Mouse (Mus musculus) fat pad, adult 2 months (tissue): ENCODE data around the gene Zmat5.

ENCODE experiments used
- DNase-seq: peaks from one replicate; pipeline ENCODE4 v3.0.0-alpha.2; 2011; ENCODE audit warnings: low read depth, low spot score; ENCODE audit errors: extremely low read depth

Gene Zmat5

DNA sequence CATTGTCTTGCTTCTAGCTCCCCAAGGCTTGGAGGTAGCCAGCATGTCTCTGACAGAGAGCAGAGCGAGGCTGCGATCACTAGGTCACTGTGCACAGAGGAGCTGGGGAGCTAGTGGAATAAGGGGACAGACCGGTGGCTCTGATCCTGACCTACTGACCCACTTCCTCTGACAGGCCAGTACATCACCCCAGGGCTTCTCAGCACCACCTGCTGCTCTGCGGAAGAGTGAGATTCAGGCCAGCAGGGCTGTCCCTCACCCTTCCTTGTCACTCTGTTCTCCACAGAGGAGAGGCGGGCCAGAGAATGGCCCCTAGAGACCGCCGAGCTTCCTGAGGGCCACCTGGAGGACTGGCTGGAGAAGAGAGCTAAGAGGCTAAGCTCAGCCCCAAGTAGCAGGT, 27.3 kb downstream of the Zmat5 start:
- no peak for DNase-seq

DNA sequence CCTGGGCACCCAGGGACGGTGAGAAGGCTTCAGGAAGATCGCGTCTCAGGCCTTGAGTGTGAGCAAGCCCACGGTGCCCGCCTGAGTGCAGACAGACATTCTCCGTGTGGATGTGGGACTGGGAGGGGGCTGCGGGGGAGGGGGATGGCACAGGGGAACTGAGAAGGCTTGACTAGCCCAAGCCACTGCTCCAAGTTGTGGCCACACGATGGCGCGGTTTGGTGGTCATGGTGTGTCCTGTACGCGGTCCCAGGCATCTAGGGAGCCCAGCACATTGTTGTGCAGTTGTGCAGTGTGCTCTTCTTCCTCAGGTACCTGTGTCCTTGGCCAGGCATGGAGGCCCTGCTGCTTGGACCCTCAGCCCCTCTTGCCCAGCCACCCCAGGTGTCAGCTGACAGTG, 29.7 kb downstream of the Zmat5 start:
- DNase-seq, result no peak

DNA sequence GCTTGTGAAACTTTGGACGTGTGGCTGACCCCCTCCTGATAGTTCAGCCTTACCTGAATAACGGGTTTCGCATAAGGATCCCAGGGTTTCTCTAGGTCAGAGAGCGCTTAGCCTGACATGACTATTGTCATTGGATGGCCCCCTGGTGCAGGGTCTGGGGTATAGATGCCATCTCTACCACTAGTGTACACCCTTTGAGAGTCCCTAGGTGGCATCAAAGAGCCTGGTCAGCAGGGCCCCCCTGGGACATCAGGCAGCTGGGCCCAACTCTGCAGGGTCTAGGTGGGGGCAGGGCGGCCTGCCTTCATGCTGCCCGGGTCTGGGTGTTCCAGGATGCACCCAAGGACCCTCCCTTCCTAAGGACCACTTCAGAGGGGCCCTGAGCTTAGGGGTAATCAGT, 31.9 kb downstream of the Zmat5 start:
- no peak for DNase-seq

DNA sequence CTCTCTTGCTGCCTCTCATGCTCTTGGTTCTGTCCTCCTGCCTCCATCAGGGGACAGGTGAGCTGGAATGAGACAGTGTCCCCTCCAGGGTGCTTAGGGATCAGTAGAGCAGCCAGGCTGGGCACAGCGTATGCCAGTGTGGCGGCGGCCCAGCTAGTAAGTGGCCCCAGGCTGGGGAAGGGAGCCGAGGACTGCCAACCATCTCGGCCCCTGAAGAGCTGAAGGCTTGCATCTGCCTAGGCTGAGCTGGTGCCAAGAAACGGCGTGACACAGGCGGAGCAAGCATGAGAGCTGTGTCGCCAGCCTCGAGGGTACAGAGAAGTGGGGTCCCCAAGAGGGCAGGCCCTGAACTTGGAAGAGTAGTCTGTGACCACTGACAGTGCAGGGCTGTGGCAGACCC, 33.2 kb downstream of the Zmat5 start:
- peak; percentile 14 for DNase-seq

DNA sequence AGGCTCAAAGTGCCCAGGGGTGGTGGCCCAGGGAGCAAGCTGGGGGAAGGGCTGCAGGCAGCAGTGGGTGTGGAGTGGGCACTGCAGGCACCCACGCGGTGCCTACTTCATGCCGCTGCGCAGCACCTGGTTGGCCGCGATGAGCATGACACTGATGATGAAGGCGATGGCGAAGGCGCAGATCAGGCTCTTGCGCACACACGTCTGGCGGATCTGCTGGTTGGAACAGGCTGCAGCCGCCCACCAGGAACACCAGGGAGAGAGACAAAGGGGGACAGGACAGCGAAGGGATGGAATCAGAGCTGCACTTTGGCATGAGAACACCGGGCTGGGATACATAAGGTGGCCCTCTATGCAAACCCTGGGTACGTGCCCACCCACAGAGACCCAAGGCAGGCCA, 34.2 kb downstream of the Zmat5 start:
- no peak for DNase-seq

DNA sequence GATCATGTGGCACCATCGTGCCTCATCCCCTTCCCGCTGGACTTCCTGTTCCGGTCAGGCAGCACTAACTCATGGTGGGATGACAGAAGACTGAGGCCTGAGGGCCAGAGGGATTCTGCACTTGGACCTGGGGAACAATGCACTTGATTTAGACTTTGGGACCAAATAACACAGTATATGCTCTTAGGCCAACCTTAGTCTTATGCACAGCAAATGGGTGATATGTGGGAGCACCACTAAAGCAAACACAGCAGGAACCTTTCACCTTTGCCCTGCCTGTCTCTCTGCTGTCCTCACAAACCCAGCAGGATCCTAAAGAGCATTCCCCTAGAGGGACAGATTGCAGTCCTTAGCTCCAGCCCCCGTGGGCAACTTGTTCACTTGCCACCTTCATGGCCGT, 36.3 kb downstream of the Zmat5 start:
- DNase-seq, result no peak

DNA sequence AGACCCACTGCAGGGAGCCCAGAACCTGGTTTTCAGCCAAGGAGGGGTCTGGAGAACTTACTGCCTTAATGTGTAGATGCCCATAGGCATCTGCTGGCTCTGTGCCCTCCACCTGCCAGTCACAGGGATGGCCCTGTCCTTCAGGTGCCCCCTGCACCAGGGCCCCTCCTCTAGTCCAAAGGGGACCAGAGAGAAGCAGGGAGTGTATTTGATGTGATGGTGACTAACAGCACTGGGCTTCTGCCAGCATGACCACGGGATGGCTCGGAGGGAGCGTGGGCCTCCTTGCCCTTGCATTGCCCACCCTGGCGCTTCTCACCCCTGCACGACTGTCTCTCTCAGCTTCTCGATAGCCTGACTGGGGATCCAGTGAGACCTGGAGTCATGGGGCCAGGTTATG, 40.2 kb downstream of the Zmat5 start:
- DNase-seq, result no peak

DNA sequence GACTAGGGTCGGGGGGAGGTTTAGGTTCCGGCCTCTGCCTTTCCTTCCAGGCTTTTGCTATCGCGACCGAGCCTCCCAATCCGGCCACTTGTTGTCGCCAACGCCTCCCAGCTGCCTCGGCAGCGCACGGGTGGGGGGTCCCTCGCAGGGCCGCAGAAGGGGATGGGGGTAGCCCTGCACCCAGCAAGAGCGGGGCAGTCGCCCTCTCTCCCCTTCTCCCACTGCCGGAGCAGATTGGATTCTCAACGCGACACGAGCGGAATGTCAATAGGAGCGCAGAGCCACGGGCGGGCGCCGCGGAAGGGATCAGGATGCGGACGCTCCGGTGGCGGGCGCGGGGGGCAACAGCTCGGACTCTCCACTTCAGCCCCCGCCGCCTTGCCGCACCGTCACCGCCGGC, 41.5 kb downstream of the Zmat5 start:
- no peak for DNase-seq

DNA sequence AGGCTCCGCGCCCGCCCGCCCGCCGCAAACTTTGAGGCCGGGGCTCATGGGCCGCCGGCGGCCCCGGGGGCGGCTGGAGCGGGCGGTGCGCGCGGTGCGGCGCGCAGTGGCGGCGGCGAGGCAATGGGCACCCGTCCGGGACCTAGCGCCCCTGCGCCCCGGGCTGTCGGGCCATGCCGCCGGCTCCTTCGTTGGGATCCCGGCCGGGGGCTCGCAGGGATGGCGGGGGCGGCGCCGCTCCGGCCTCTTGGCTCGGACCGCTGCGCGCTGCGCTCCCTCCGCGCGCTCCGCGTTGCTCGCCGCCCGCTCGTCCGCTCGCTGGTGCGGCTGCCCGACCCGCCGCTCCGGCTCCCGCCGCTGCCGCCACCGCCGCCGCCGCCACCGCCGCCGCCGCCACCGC, 42.3 kb downstream of the Zmat5 start, which contains the start of gene Cabp7:
Gene Cabp7, minus strand, starts transcription at position 46 of the 400 bp plus-strand sequence.
- no peak for DNase-seq

DNA sequence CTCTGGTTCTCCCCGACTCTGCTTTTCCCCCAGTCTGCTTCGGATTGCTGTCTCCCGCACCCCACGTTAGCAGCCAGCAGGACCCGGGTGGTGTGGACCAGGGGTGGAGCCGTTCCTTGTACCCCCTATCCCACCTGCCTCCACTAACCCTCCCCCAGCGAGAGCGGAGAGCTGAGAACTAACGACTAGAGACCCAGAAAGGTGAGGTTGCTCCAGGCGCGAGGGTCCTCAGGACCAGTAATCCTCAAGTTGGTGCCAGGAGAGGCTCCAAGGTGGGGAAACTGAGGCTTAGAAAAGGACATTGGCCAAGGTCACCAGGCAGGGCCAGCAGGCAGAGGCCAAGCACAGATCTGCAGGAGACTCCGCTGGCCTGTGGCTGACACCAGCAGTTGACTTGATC, 42.8 kb downstream of the Zmat5 start:
- DNase-seq, result no peak

DNA sequence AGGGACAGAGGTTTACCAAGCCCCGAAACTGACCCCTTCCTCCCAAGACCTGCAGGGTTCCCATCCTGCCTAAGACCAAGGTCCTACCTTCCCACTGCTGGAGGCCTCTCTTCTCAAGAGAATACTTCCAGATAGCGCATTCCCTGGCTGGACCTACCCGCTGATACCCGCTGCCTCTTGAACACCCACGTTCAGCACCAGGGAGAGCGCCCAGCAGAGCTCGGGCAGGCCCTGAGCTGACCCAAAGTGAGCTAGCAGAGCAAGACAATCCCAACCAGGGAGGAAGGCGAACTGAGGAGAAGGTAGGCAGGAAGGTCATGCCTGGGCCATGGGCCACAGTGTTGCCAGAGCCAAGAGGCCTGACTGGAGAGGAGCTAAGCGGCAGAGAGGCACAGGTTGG, 45.8 kb downstream of the Zmat5 start:
- no peak for DNase-seq

DNA sequence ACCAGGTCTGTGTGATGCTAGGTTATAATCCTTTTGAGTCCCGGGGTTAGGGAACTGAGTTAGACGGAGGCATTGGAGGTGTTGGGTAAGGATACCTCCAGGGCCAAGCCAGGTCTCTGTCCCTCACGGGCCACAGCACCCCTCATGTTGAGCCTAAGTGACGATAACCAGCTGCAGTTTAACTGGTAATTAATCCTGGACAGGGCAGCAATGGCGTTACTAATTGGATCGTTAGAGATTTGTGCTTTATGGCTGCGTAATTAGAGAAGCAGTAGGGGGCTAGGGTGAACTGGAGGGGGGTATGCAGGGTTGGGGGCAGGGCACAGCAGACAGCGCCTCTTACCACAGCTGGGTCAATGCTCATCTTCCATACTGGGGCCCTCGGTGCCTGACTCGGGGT, 48.4 kb downstream of the Zmat5 start:
- no peak for DNase-seq

DNA sequence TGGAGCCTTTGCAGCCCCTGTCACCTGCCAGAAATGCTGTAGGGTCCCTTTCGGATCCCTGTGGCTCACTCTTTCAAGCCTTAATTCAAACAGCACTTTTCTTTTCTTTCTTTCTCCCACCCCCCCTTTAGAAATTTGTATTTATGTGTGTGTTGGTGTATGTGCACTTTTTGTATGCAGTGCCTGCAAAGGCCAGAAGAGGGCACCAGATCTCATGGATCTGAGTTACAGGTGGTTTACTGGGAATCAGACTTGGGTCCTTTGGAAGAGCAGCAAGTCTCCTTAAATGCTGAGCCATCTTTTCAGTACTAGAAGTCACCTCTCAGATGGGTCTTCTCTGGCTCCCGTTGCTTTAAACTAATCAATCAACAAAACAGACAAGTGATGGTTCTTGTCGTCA, 49.6 kb downstream of the Zmat5 start:
- no peak for DNase-seq

DNA sequence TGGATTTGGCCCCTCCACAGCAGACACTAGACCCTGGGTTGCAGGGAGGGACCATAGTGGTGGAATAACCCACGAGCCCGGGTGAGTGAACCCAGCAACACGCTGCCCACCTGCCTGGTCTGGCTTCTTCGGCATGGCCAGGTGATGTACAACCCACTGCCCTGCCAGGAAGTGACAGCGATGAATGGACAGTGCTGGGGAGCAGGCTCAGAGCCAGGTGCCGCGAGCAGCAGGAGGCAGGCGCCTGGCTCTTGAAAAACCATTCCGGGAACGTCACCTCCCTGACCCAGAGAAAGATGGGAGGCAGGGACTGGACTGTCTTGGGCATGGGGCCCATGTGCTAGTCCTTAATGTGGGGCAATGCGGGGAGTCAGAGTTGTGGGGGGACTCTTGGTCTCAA, 50.4 kb downstream of the Zmat5 start:
- no peak for DNase-seq

DNA sequence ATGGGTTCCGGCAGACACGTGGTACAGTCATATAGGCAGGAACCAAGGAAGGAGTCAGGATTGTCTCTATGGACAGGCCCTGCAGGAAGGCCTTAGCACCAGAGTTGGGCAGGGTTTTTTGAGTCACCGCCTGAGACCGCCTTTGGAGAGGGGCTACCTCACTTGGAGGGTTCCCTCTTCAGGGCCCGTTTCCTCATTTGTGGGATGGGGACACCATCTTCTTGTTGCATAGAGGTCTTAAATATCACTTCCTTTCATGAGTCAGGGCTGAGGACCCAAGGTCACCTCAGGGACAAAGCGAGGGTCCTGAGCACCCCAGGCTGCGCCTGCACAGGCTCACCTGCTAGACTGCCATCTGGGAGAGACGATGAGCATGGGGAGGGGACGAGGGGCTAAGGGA, 52.0 kb downstream of the Zmat5 start:
- no peak for DNase-seq

DNA sequence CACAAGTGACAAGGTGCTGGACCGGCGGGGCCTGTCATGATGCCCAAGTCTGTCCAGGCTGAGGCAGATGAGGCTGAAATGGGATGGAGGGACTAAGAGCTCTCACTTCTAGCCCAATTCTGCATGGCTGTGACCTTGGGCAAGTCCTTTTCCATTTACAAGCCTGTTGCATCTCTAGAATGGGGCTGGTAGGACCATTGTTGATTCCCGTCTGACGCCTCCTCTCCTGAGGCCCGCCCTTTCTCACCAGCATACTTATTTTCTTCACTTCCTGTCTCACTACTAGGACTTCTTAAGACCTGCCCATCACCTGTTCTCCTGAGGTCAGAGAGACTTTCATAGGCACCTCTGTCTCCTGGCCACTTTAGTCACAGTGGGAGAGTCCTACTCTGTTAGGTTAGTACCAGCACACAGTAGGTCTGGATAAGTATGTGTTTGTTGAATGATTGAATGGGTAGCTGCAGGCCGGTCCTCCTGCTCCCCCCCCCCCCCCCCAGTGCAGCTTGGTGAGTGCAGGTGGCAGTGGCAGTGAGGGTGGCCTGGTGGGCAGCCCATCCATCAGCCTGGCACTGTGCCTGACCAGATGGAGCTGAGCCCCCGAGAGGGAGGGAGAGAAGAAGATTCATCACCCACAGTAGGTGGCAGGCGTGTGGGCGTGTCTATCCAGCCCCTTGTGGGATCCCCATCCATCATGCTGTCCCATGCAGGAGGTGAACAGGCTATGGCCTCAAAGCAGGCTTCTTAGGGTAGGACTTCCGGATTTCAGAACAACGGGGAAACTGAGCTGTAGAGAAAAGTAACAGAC, 52.7 kb downstream of the Zmat5 start:
- no peak for DNase-seq

DNA sequence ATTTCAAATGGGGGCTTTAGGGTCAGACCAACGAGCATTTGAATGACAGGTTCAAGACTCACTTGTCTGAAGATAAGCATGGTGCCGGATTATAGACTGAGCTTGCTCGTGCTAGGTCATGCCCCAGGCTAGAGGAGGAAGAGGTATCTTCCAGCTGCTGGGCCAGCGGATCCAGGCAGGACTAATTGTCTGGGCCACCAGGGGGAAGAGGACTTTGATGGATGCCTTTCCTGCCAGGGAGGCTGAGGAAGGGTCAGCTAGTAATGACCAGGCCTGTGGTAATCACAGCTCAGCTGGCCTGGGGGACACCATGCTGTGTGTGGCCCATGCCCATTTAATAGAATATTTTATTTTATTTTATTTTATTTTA, 53.3 kb downstream of the Zmat5 start:
- DNase-seq, result no peak

DNA sequence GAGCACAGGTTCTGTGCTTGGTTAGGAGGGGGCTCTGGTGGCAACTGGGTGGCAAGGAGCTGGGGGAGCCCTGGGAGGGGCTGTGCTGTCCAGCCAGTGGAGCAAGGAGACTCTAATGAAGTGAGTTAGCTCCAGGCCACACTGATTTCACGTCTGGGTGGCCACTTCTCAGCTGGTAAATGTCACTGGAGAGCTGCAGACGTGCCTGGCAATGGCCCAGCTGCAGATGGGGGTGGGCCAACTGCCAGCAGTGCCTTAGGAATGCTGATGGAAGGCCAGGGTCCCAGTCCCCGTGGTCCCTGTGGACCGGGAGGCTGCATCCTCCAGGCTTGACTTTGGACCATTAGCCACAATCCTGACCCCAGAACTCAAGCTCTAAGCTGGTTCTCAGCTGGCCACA, 56.0 kb downstream of the Zmat5 start:
- DNase-seq, result no peak

DNA sequence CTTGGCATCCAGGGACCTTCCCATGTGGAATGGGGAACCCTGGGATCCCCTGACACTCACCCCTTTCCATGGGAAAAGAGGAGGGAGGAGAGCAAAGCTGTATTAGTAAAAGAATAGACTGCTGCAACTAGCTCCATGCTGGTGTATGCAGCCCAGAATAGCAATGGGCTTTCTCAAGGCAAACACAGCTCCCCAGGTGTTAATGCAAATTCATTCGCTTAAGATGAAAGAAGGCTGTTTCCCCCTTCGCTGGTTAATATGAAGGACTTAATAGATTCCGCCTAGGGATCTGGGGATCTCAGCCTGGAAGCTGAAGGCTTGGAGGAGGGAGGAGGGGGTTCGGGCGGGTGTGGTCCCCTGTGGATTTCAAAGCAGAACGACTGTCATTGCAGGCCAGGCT, 57.5 kb downstream of the Zmat5 start:
- DNase-seq, result no peak

DNA sequence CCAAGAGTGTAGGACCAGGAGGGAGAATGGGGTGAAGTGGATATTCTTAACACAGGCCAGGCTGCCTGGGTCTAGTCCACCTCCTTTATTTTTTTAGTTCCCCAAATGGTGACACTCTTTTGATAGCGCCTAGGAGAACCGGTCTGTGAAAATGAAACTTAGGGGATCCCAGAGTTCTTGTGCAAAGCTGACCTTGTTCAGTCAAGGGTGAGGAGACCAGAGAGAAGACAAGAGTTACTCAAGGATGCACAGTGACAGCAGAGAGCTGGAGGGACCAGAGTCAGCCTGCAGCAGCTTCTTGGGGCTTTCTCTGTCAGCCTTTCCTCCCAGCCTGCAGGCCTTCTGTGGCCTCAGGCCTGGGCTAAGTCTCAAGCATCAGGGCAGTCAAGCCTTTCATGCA, 58.0 kb downstream of the Zmat5 start:
- no peak for DNase-seq

DNA sequence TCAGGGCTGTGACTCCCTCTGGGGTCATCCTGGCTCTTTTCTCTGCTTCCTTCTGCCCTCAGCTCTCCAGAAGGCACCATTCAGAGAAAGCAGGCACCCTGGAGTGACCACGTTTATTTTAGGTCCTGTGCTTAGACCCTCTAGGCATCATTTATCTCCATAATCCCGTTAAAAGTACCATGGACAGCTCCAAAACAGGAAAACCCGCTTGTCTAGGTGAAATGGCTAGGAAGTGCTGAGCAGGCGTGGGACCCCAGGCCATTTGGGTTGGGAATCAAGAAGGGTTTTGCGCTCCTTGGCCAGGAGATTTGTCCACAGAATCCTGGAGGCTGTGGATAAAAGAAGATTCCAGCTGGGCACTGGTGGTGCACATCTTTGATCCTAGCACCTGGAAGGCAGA, 59.2 kb downstream of the Zmat5 start:
- DNase-seq, result no peak

DNA sequence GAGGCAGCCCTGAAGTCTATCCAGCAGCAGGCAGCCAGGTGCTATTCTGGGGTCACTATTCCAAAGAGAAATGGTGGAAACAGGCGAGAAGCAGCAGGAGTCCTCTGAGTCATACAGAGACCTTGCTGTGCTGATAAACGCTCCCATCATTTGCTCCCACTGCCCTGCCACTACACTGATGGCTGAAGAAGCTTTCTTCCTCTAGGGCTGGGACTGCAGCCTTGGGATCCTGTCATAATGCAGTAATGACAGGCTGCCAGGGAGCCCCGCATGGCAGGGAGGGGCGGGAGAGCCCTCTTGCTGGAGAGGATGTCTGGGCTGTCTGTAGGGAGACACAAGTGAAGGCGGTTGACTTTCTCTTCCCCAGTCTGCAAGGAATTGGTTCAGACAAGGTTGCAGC, 60.0 kb downstream of the Zmat5 start:
- DNase-seq, result no peak

DNA sequence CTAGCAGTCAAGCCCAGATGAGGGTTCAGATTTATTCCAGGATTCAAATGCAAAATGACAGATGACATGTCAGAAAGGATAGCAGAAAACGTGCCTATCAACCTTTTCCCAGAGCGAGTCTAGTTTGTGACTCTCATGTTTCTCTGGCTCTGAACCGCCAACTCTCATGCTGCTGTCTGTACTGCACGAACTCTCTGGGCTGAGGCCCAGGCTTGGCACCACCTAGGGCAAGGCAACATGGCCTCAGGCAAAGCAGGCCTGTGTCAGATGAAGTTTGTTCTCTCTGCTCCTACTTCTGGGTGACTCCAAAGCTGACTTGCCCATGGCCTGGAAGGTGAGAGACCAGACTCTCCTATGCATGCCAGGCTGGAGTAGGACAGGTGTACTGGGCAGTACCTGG, 63.9 kb downstream of the Zmat5 start:
- no peak for DNase-seq
